26 mouse cellular contexts compared by ENCODE assay signal in the genomic region with DNA sequence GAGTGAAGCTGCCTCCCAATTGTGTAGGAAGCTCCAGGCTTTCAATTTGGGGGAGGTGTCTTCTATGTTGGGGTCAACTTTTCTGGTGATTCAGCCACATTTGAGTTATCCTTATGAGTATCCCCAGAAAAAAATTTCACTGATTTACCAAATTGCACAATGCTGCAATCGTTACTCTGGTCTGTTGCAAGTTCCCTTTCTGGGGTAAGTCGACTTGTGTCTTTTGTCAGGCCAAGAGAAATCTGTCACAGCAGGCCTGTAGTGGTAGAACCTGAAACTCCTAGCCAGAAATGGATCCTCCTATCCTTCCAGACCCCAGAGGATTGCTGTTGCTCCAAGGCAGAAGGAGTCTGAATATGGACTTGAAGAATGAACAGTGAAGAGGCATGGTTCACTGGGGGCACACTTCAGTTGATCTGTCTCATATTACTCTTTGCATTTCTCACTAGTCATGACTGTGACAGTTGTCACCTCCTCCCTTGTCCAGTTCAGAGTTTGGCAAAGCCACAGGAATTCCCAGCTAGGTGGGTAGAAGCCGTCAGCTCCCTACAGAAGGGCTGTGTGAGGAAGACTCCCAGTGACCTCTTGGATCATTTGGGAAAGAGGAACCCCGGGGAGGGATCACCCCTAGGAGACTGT.
DNase-seq lines count a peak whose midpoint lies in the region; ATAC-seq and TF ChIP-seq lines count a peak whose summit lies in the region.
"Had no signal": no experiment of that assay in that cellular context is flagged by ENCODE, and none has a peak within 500 bp of the region (broad histone marks: within the 10 kb centered on the region; RNA-seq: fewer than 3 reads in every experiment).

No protein-coding gene starts in this region.

- no peak overlapping the region for H3K4me2 ChIP-seq in kidney, postnatal 0 days (ENCODE audit: low read length)
- H3K4me2 ChIP-seq in kidney, embryonic 15.5 days: no peak overlapping the region
- H3K4me2 ChIP-seq: hindbrain, embryonic 12.5 days; limb, embryonic 15.5 days; midbrain, embryonic 13.5 days; neural tube, embryonic 12.5 days had no signal

- no peaks in the 10 kb centered on the region for H3K9me3 ChIP-seq in kidney, postnatal 0 days (replicated peaks; ENCODE audit: low read length)
- H3K9me3 ChIP-seq in kidney, embryonic 15.5 days (replicated peaks): no peaks in the 10 kb centered on the region
- H3K9me3 ChIP-seq: forebrain, embryonic 10.5 days; hindbrain, embryonic 12.5 days; limb, embryonic 15.5 days; midbrain, embryonic 13.5 days; neural tube, embryonic 12.5 days had no signal

- H3K36me3 ChIP-seq in kidney, postnatal 0 days (ENCODE audit: insufficient read depth, low read length): no peaks in the 10 kb centered on the region
- H3K36me3 ChIP-seq in kidney, embryonic 15.5 days: no peaks in the 10 kb centered on the region
- H3K36me3 ChIP-seq: forebrain, embryonic 10.5 days; hindbrain, embryonic 12.5 days; limb, embryonic 15.5 days; midbrain, embryonic 13.5 days; neural tube, embryonic 12.5 days had no signal

- WGBS in kidney, postnatal 0 days: 53% methylated on average over 4 of the region's 4 CpGs
- 68% methylated on average over 4 of the region's 4 CpGs for WGBS in kidney, embryonic 15.5 days

- no peak overlapping the region for H3K27ac ChIP-seq in kidney, postnatal 0 days
- no peak overlapping the region for H3K27ac ChIP-seq in kidney, embryonic 15.5 days
- H3K27ac ChIP-seq: forebrain, embryonic 10.5 days; heart, adult 2 months; hindbrain, embryonic 12.5 days; layer of hippocampus, adult 2 months; limb, embryonic 15.5 days; midbrain, embryonic 13.5 days; neural tube, embryonic 12.5 days had no signal

- H3K4me3 ChIP-seq in kidney, postnatal 0 days (replicated peaks; ENCODE audit: low read depth, low read length): no peak overlapping the region
- H3K4me3 ChIP-seq in kidney, embryonic 15.5 days (replicated peaks): no peak overlapping the region
- H3K4me3 ChIP-seq: forebrain, embryonic 10.5 days; heart, adult 2 months; hindbrain, embryonic 12.5 days; layer of hippocampus, adult 2 months; limb, embryonic 15.5 days; megakaryocyte, embryonic 14.5 days; midbrain, embryonic 13.5 days; neural tube, embryonic 12.5 days had no signal

- ATAC-seq in kidney, postnatal 0 days (replicated peaks; ENCODE audit: low FRiP score, low read depth): no peak
- ATAC-seq in kidney, embryonic 15.5 days (replicated peaks; ENCODE audit: low FRiP score): no peak
- ATAC-seq in granulocyte monocyte progenitor cell, adult 5-6 weeks (replicated peaks; ENCODE audit: poor library complexity, severe bottlenecking): peak; percentile 96
- ATAC-seq: forebrain, postnatal 0 days; inflammation-experienced regulatory T-cells, adult 6 months; midbrain, embryonic 13.5 days had no signal

- DNase-seq in kidney, postnatal 0 days (ENCODE audit: low spot score): peak; percentile 22
- peak; percentile 51 for DNase-seq in 416B (ENCODE audit: low read depth)
- peak; percentile 43 for DNase-seq in NIH3T3 (ENCODE audit: low read depth)
- no peak for DNase-seq in layer of hippocampus, postnatal 14 days (ENCODE audit: low spot score in 2 of 2)
- no peak for DNase-seq in kidney, adult 9 months
- no peak for DNase-seq in spleen, adult 18-20 months
- DNase-seq: adrenal gland, postnatal 25 days; forebrain, postnatal 0 days; gastrocnemius, postnatal 14 days; kidney, adult 2 months; kidney, postnatal 25 days; left cerebral cortex, postnatal 4 days; retina, postnatal 1 day; right cerebral cortex, postnatal 25 days; thymus, postnatal 14 days had no signal

- no peak for TF ChIP-seq CTCF in kidney, postnatal 0 days (IDR thresholded peaks at IDR 0.05; ENCODE audit: low read depth)

- H3K9ac ChIP-seq in kidney, postnatal 0 days (ENCODE audit: low read depth, low read length): no peak overlapping the region
- no peak overlapping the region for H3K9ac ChIP-seq in kidney, embryonic 15.5 days
- H3K9ac ChIP-seq: forebrain, postnatal 0 days; hindbrain, embryonic 12.5 days; limb, embryonic 15.5 days; midbrain, embryonic 13.5 days; neural tube, embryonic 12.5 days had no signal

- H3K4me1 ChIP-seq in kidney, postnatal 0 days (replicated peaks; ENCODE audit: insufficient read depth, low read length): no peaks in the 10 kb centered on the region
- no peaks in the 10 kb centered on the region for H3K4me1 ChIP-seq in kidney, embryonic 15.5 days
- H3K4me1 ChIP-seq: forebrain, embryonic 10.5 days; hindbrain, embryonic 12.5 days; limb, embryonic 15.5 days; megakaryocyte, embryonic 14.5 days; midbrain, embryonic 13.5 days; neural tube, embryonic 12.5 days had no signal

- no peaks in the 10 kb centered on the region for H3K27me3 ChIP-seq in kidney, postnatal 0 days (ENCODE audit: insufficient read depth, low read length)
- H3K27me3 ChIP-seq in kidney, embryonic 15.5 days: no peaks in the 10 kb centered on the region
- H3K27me3 ChIP-seq: hindbrain, embryonic 12.5 days; limb, embryonic 15.5 days; megakaryocyte, embryonic 14.5 days; midbrain, embryonic 13.5 days; neural tube, embryonic 12.5 days had no signal

Comparison
In these comparisons a context has a peak if more than half of its experiments do, and no peak if none do; other contexts are left out.
1. DNase-seq: peak in kidney, postnatal 0 days (single experiment), 416B (single experiment) and NIH3T3 (single experiment); none in layer of hippocampus, postnatal 14 days (0 of 2), kidney, adult 9 months (single experiment) and spleen, adult 18-20 months (0 of 2).